Mouse (Mus musculus): ENCODE data around the gene Rab34.

- TF ChIP-seq CTCF (IDR thresholded peaks at IDR 0.05): no peak
- TF ChIP-seq POLR2A (IDR thresholded peaks at IDR 0.05; ENCODE audit: insufficient read depth, low read depth, low read length): peak; percentile 67
- 0 out of 2 replicates have a peak, but pooled peaks have one; percentile 11 for TF ChIP-seq EP300 (IDR thresholded peaks at IDR 0.05; ENCODE audit: insufficient read depth, low read depth, low read length)
Observed at GRCm38 (mm10) chr11:78176402-78176862, 11.8 kb upstream of the Rab34 start, which contains the start of the genes Nek8 and Tlcd1.
